Mouse (Mus musculus): ENCODE measurements around the gene Sema7a. TPM values are rescaled to one million over a fixed set of nuclear protein-coding genes. Genes with fewer than 3 reads are reported as not detected.

Gene Sema7a
- total RNA-seq, 2 experiments from 2014 or later, result 8.8 to 9.8 TPM

DNA sequence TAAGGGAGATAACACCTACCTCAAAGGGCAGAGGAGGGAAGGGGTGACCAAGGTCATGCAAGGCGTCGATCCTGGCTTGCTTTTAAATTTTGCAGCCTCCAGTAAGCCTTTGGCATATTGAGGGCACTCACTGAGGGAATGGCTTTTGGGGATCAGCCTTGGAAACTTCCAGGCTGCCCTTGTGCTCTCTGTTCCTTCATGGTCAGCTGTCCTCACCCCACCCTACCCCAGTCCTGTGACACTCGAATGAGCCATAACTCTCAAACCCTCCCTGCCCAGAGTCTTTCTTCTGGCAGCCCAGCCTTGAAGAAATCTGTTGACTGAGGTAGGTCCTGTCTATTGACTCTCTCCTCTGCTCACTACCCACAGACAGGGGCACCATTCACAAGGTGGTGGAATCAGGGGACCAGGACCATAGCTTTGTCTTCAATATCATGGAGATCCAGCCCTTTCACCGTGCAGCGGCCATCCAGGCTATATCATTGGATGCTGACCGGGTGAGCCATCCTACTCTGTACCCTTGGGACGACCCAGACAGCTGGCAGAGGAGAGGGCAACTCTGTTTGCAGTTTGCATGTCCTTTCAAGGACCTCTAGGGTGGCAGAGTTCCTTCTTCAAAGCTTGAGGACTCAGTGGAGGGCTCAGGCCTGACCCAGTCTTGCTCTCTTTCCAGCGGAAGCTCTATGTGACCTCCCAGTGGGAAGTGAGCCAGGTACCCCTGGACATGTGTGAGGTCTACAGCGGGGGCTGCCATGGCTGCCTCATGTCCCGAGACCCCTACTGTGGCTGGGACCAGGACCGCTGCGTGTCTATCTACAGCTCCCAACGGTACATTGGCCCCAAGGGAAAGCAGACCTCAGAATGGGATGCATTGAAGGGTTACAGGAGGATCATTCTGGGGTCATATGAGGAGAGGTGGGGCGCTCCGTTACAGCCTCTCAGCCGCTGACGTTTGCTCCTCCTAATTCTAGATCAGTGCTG is 20.3 kb downstream of the Sema7a start:
- no peak for DNase-seq

- no peak for DNase-seq
These were observed 21.3 kb downstream of the Sema7a start for GRCm38 (mm10) chr9:57961226-57961625.

DNA sequence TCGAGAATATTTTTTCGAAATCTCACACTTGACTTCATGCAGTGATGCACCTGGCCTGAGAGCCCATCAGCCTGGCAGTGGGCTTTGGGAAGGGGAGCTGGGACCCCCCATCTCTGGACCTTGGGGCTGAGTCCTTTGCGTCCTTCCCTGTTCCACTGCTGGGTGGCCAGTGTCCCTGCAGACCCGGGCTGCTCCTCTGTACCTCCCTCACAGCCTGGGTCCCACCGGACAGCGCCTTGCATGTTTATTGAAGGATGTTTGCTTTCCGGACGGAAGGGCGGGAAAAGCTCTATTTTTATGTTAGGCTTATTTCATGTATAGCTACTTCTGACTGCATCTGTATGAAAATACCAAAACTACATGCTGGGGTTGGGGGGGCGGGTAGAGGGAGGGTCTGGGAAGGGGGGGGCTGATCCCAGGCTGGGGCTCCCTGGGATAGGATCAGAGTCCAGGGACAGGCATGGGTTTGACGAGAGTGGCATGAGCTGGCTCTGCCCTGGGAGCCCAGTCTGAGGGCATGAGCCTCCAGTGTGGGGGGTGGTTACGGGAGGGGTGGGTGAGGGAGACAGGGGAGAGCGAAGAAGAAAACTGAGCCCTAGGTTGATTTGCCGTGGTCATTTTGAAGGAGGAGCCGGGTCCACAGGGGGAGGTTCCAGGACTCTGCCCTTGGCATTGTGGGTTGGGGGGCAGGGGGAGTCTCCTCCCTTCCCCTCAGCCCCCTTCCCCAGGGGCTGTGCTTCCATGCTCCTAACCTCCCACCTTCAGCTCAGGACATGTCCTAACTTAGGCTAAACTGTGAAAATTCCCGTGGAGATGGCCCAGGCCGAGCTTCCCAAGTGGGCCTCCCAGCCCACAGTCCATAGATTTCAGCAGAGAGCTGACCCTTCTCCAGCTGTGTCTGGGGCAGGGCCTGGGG is 22.2 kb downstream of the Sema7a start:
- DNase-seq, result no peak

GRCm38 (mm10) chr9:57963249-57963997 is 23.5 kb downstream of the Sema7a start:
- DNase-seq, result no peak

- no peak for DNase-seq
These were observed 24.1 kb downstream of the Sema7a start for GRCm38 (mm10) chr9:57963998-57964395.

- DNase-seq, result no peak
These were observed 24.8 kb downstream of the Sema7a start for GRCm38 (mm10) chr9:57964528-57965250.

DNA sequence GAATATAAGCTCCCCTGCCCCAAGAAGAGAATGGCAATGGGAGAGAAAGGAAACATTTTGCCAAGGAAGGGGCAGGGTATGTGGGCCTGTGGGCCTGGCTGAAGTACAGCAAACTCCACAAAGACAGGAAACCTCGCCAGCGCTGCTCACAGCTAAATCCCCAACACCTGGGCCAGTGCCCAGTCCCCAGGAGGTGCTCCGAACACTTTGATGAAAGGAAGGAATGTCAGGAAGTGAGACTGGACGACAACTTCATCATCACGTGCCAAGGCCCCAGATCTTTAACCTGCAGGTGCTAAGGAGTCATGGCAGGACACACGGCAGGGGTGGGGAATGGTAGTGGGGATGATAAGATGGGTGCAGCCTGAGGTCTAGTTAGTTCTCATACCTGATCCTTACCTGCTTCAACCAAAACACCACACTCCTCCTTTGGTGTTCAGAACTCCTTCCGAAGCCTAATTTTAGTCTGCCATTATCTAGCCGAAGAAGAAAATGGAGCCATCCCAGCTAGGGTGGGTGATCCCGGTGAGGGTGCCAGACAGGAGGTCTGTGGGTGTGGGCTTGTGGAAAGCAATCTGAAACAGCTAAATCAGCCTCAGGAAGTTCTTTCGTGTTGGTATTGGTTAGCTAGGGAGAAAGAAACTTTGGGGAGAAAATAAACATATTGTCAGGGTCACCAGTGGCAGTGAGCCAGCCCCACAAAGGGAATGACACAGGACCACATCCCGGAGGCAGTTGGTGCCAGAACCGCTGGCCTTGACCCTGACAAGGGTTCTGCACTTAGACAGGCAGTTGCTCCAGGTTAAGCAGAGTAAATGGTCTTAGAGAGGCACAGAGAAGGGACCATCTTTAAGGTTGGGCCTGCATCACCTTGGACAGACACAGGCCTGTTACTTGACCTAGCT is 25.6 kb downstream of the Sema7a start:
- DNase-seq, result no peak

DNA sequence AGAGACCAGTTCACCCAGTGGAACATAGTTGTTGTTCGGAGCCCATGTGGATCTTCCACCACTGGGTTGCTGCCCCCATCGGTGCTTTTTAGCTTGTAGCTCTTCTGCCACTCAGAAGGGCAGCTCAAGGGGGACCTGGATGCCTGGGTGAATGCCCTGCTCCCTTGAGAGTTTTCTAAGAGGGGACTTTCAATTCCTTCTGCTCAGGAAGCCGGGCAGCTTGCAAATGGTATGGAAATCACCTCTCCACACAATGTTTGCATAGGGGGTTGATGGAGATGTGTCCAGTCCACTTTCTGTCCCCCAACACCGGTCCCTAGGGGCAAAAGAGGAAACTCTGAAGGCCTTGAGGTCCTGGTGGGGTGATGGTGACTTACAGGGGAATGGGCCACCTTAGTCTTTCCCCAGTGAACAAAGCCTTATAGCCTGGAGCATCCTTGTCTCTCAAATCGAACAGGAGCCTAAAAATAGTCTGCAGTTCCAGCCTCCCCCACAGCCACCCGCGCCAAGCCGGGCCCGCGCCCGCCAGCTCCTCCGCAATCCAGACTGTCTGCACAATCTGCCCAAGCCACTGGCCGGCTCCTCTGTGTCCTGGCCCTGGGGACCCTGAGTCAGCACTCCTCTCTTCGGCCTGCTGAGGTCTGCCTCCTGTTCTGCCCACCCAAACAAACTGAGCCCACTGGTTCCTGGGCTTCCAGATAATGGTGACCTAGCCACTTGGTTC is 27.5 kb downstream of the Sema7a start:
- DNase-seq, result peak; percentile 84

DNA sequence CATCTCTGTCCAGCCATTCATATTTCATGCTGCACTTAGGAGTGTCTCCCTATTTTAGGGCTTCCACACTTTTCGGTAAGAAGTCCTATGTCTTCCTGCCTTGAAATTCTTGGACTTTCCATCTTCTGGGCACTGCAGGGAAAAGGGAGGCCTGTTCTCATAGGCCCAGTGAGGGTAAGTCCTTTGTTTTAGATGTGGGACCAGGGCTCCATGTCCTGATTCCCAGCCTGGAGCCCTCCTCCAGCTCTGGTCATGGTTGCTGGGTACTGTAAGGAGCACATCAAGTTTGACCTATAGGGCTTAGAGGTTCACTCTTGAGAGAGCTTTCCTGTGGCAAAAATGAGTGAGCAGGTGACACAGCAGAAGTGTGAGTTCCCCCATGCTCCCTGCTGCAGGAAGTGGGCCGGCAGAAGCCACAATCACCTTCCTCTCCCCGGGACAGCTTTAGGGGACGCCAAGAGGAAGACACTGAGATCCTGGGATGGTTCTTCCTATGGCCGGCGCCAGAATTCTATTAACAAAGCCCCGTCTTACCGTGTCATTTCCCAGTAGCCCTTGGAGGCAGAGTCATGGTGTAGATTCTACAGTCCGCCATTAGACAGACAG is 28.4 kb downstream of the Sema7a start:
- DNase-seq, result no peak

DNA sequence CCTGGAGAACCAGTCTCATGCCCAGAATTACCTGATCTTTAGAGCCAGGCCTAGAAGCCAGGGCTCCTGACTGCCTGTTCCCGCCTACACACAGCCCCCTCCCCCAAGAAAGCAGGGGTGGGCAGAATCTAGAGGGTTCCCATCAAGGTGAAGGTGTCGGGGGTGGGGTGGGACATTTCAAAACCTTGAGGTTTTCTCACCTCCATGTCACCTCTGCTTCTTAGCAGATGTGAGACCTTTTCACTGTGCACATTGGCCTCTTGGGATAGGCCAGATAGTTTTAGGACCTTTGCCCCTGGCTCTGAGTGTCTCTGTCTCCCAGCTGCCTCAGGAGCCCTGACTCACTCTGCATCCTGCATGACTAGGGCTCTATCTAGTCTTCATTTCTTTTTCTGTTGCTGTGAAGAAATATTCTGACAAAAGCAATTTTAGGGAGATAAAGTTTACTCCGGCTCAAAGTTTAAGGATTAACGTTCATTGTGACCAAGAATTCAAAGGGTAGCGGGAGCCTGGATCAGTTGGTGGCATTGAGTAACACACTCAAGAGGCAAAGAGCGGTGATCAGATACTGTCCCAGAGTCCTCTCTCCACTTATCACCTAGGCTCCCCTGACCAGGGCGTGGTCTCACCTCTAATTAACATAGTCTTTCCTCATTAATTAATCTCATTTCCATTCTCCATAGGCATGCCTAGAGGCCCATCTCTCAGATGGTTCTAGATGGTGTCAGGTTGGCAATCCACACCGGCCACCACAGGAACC is 29.1 kb downstream of the Sema7a start:
- no peak for DNase-seq

DNA sequence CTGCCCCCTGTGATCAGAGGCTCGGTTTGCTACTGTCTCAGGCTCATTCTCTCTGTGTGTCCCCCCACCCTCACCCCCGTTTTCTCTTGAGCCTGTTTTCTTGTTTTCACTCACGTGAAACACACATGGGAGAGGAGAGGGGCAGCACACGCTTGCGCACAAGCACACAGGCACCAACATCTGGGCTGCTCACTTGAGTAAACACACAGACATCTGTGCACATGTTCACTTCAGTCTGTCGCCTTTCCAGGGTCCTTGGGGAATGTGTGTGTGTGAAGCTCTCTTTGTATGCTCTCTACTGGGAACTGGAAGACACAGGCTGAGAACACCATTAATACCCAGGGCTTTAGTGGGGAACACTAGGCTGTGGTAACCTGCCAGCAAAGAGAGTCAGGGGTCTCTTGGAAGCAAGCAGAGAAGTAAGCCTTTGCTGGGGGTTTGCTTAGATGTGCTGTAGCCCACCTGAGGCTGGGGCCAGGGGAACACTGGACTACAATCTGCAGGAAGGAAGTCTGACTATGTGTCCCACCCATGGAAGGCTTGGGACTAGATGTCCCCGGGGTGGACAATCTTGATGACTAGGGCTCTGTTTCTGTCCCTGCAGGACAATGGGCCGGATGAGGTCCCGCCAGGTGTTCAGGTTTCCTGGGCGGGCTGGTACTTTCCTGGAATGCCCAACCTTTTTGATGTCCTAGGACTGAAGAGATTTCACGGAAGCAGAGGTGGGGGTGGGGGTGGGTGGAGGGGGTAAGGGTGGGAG is 30.0 kb downstream of the Sema7a start:
- peak; percentile 53 for DNase-seq

DNA sequence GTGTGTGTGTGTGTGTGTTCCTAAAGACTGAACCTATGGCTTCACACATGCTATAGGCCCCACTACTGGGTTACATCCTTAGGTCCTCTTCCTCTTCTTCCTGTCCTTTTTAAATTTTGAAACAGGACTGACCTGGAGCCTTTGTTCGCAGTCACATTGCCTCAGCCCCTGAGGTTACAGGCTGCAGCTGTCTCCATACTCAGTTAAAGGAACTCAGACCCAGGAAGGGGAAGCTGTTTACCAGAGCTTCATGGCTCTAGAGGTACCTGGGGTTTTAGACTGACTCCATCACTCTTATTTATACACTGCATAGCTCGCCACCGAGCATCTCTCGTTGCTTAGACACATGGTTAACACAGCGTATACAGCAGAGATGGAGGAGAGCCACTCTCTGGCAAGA is 31.5 kb downstream of the Sema7a start:
- DNase-seq, result no peak

- peak; percentile 40 for DNase-seq
These were observed 32.3 kb downstream of the Sema7a start for GRCm38 (mm10) chr9:57972141-57972591.

- no peak for DNase-seq
These were observed 33.0 kb downstream of the Sema7a start for GRCm38 (mm10) chr9:57972776-57973439.

DNA sequence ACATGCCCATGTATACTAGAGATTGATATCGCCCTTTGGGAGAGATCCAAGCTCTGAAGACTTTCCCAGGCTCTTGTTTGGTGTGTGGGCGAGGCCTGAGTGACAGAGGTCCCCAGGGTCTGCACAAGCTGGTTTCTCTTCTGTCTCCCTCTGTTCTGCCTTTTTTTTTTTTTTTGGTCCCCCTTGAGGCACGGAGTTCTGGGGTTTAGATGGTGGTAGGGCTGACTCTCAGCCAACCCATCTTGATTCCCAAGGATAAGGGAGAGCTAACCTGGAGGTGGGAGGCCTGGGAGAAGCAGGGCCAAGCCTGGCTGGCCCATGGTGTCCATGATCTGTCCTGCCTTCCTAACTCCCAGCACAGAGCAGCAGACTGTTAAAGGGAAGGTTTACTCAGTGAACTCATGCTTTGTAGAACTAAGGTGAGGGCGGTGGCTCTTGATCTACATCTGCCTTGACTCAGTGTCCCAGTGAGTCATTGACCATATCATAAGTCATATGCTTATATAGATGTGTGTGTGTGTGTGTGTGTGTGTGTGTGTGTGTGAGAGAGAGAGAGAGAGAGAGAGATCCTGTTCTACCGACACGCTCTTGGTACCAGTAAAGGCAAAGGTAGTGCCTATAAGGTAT is 33.6 kb downstream of the Sema7a start:
- DNase-seq, result no peak

DNA sequence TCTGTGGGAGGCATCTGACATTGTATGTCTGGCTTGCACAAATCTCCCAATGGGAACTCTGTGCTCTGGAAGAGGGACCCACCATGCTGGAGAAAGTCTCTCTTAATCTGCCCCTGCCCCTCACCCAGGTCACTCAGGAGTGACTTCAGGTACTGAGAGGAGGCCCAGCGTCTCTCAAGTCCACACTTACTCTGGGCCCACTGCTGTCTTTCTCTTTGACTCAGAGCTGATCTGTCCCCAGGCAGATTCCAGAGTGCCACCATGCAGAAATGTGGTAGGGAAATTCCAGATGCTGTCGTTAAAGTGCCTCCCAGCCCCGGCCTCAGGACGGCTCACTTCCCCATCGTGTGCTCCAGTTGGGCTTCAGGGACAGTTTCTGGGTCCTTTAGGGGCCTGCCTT is 34.3 kb downstream of the Sema7a start:
- no peak for DNase-seq

All from gastrocnemius, postnatal 25 days (tissue).